Mouse (Mus musculus) testis, adult 2 months (tissue): Measurements from ENCODE around the gene Klhl28. TPM values are rescaled to one million over a fixed set of nuclear protein-coding genes. Genes with fewer than 3 reads are reported as not detected.

ENCODE experiments used
- H3K27ac ChIP-seq: fragments of 200-500 bp; 2 replicates; pipeline ENCODE4 v1.5.1; 2012; ENCODE audit warnings: low read depth, low read length; ENCODE audit not compliant: control insufficient read depth, insufficient read depth
- H3K27me3 ChIP-seq: fragments of 200-500 bp; 2 replicates; pipeline ENCODE4 v1.6.1; 2012; ENCODE audit warnings: mild to moderate bottlenecking, low read length, moderate library complexity; ENCODE audit not compliant: control insufficient read depth, insufficient read depth
- H3K36me3 ChIP-seq: fragments of 200-500 bp; 2 replicates; pipeline ENCODE4 v1.6.1; 2012; ENCODE audit warnings: mild to moderate bottlenecking, low read length; ENCODE audit not compliant: control insufficient read depth, insufficient read depth
- H3K4me1 ChIP-seq: fragments of 200-500 bp; 2 replicates; pipeline ENCODE4 v1.6.1; 2012; ENCODE audit warnings: low read length; ENCODE audit not compliant: control insufficient read depth, insufficient read depth
- H3K4me3 ChIP-seq: fragments of 200-500 bp; 2 replicates; pipeline ENCODE4 v1.5.1; 2012; ENCODE audit warnings: low read depth, mild to moderate bottlenecking, low read length, moderate library complexity, mixed read lengths; ENCODE audit not compliant: control insufficient read depth
- CTCF ChIP-seq: fragments of 200-500 bp; IDR thresholded peaks from 2 replicates; pipeline ENCODE4 v1.5.1; 2012; ENCODE audit warnings: low read depth, mild to moderate bottlenecking, inconsistent platforms, low read length, moderate library complexity; ENCODE audit not compliant: control insufficient read depth, insufficient read depth, insufficient replicate concordance
- POLR2A ChIP-seq: fragments of 200-500 bp; IDR thresholded peaks from 2 replicates; pipeline ENCODE4 v1.6.1; 2012; ENCODE audit warnings: low read depth, mild to moderate bottlenecking, inconsistent platforms, low read length, moderate library complexity; ENCODE audit not compliant: control insufficient read depth
- polyA plus RNA-seq: library from polyadenylated mRNA; depleted of rRNA; stranded (reverse); fragments of >200 nt; gene quantifications from 2 replicates; pipeline ENCODE4 v1.2.3, GENCODE M21; 2012; rRNA removed

Klhl28 gene
- polyA plus RNA-seq, 1 experiment: 13.8 TPM

DNA sequence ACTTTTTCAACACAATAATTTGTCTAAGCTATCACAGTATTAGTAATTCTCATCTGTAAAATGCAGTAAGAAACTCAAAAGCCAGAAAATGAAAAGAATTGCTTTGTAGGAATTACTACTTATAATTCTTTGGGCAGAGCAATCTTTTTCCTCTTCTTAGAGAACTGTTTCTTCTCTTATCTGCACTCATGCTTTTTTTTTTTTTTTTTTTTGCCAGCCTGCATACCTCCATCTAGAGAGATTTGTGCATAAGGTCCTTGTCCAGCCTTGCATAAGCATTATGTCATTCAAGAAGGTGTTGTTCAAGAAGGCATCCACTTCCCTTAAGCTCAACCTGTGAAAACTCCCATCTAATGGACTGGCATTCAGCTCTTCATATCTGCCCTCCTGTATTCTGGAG, 48.6 kb downstream of the Klhl28 start:
- TF ChIP-seq CTCF: no peak
- TF ChIP-seq POLR2A: no peak
- no peaks in the 10 kb centered on the region for H3K4me1 ChIP-seq

DNA sequence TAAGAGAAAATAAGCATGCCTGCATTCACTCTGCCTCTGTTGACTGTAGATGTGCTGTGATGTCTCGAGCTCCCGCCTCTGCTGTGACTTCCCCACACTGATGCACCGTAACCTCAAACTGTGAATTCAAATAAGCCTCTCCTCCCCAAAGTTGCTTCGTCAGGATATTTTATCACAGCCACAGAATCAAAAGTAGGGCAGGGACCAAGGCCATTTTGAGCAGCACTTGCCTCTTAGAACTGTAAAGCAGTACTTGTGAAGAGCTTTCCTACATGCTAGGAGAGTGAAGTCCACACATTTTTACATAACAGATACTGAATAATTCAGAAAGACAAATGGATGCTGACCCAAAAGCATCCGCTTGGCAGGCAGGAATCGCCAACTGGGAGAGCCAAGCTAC, 52.3 kb downstream of the Klhl28 start:
- H3K27ac ChIP-seq: no peak overlapping the region
- no peaks in the 10 kb centered on the region for H3K4me1 ChIP-seq
- TF ChIP-seq CTCF (no peak), POLR2A (no peak)
- no peaks in the 10 kb centered on the region for H3K27me3 ChIP-seq
- H3K4me3 ChIP-seq: no peak overlapping the region
- H3K36me3 ChIP-seq: no peaks in the 10 kb centered on the region

More for the DNA sequence above, 48.6 kb downstream of the Klhl28 start:
- Histone ChIP-seq H3K27me3 (no peaks in the 10 kb centered on the region), H3K4me3 (no peak overlapping the region), H3K27ac (no peak overlapping the region), H3K36me3 (no peaks in the 10 kb centered on the region)

DNA sequence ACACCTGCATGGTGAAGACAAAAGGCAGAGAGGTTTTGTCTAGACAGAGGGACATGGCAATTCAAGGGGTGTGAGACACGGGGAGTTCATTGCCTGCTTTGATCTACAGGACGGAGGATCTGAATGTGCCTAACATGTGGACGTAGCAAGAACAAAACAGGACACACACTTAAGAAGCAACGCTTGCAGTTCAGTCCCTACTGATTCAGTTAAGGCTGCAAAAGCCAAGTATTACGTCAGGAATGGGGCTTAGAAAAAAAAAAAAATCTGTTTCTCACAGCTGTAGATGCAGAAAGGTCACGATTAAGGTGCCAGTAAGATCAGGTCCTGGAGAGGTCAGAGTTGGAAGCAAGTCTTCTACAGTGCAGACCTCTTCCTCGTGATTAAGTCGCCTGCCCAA, 62.1 kb downstream of the Klhl28 start:
- TF ChIP-seq POLR2A (no peak), CTCF (no peak)
- H3K4me1 ChIP-seq: peaks cover 3% of the 10 kb centered on the region; the same call in 1 of the 2 replicates
- no peaks in the 10 kb centered on the region for H3K27me3 ChIP-seq
- H3K36me3 ChIP-seq: no peaks in the 10 kb centered on the region
- H3K4me3 ChIP-seq: no peak overlapping the region
- H3K27ac ChIP-seq: no peak overlapping the region

DNA sequence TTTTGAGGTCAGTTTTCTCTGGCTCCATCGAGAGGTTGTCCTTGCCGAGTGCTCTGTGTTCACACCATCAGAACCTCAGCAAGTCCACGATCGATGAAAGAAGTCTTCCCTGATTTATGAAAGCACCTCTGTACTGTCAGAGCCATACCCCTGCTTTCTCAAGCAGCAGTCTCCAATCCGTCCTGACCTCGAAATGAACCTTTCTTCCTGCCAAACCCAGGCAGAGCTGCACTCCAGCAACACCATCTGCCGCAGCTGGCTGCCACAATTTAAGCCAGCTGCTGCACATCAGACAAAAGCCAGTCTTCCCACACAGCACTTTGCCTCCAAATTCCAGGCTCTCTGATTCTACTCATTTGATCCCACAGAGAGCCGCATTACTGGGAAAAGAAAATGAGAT, 62.8 kb downstream of the Klhl28 start:
- Histone ChIP-seq H3K27me3 (no peaks in the 10 kb centered on the region), H3K4me1 (peaks cover 3% of the 10 kb centered on the region; the same call in 1 of the 2 replicates), H3K4me3 (no peak overlapping the region), H3K27ac (no peak overlapping the region), H3K36me3 (no peaks in the 10 kb centered on the region)
- TF ChIP-seq POLR2A: no peak
- TF ChIP-seq CTCF: no peak

GRCm38 (mm10) chr12:64897060-64897730, 68.1 kb downstream of the Klhl28 start:
- TF ChIP-seq POLR2A (no peak), CTCF (peak; percentile 65; the same call in 1 of the 2 replicates)
- H3K36me3 ChIP-seq: no peaks in the 10 kb centered on the region
- H3K27me3 ChIP-seq: no peaks in the 10 kb centered on the region
- H3K4me3 ChIP-seq: no peak overlapping the region
- no peak overlapping the region for H3K27ac ChIP-seq
- H3K4me1 ChIP-seq: no peaks in the 10 kb centered on the region

Other genes with a start within 250 kb of the Klhl28 start
- gene Gm527, start 47.6 kb downstream of the Klhl28 start, polyA plus RNA-seq: 18.6 and 27.8 TPM in 2 replicates
- 18.8 and 20.3 TPM in 2 replicates for gene Togaram1, start 270 bp upstream of the Klhl28 start, polyA plus RNA-seq
- gene Prpf39, start 70.8 kb upstream of the Klhl28 start, polyA plus RNA-seq: 4.7 and 5.2 TPM in 2 replicates
- 29.9 and 32.7 TPM in 2 replicates for gene Fkbp3, start 108.5 kb upstream of the Klhl28 start, polyA plus RNA-seq
- gene Fancm, start 110.1 kb upstream of the Klhl28 start, polyA plus RNA-seq: 1.6 and 1.9 TPM in 2 replicates
- 1.1 and 2.1 TPM in 2 replicates for gene Mis18bp1, start 207.1 kb upstream of the Klhl28 start, polyA plus RNA-seq